18 mouse cellular contexts compared by ENCODE assay signal in the genomic region with DNA sequence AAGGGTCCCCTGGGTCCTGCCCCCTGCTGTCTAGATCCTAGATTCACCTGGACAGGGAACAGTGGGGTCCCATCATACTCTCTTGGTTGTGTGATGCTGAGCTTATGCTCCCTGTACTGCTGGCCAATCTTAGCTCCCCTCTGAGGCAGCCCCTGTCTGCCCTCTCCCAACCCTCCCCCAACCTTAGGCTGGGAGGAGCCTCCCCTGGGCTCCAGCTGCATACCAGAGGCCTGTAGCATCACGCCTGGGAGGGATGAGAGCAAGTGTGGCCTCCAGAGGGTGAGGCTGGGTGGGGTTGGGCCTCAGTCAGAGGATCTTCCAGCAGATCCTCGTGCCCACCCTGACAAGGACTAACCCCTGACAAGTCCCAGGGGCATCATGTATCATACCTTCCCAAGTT. TPM values are rescaled to one million over a fixed set of nuclear protein-coding genes. Genes with fewer than 3 reads are reported as not detected.
A peak's percentile ranks its signal among the peaks of the same experiment; 100 is the strongest.
DNase-seq lines count a peak whose midpoint lies in the region; ATAC-seq lines count a peak whose summit lies in the region.
"Had no signal": no experiment of that assay in that cellular context is flagged by ENCODE, and none has a peak within 500 bp of the region (broad histone marks: within the 10 kb centered on the region; RNA-seq: fewer than 3 reads in every experiment).

No protein-coding gene starts in this region.

- peaks cover 30% of the 10 kb centered on the region for H3K27me3 ChIP-seq in heart, embryonic 10.5 days (ENCODE audit: insufficient read depth, poor library complexity, severe bottlenecking)
- peaks cover 83% of the 10 kb centered on the region for H3K27me3 ChIP-seq in megakaryocyte, embryonic 14.5 days (replicated peaks)
- peaks cover 29% of the 10 kb centered on the region for H3K27me3 ChIP-seq in liver, embryonic 11.5 days (replicated peaks; ENCODE audit: control insufficient read depth, insufficient read depth, low read length)

- WGBS in heart, embryonic 10.5 days, result 30% methylated on average over 2 of the region's 2 CpGs
- 30% methylated on average over 2 of the region's 2 CpGs for WGBS in liver, embryonic 11.5 days

- no peak overlapping the region for H3K9ac ChIP-seq in liver, embryonic 11.5 days (ENCODE audit: low read depth, low read length)
- H3K9ac ChIP-seq: limb, embryonic 13.5 days; neural tube, embryonic 12.5 days had no signal

- H3K4me2 ChIP-seq in liver, embryonic 11.5 days, result peak overlapping the region; percentile 88
- H3K4me2 ChIP-seq: limb, embryonic 13.5 days; neural tube, embryonic 12.5 days had no signal

- peaks cover 3% of the 10 kb centered on the region; the same call in 1 of the 2 replicates for H3K36me3 ChIP-seq in heart, embryonic 10.5 days
- H3K36me3 ChIP-seq in megakaryocyte, embryonic 14.5 days (replicated peaks; ENCODE audit: low read length), result peaks cover 37% of the 10 kb centered on the region
- H3K36me3 ChIP-seq in liver, embryonic 11.5 days (ENCODE audit: control insufficient read depth, insufficient read depth, low read length), result no peaks in the 10 kb centered on the region
- H3K36me3 ChIP-seq: G1E; limb, embryonic 13.5 days; neural tube, embryonic 12.5 days had no signal

- H3K27ac ChIP-seq in heart, embryonic 10.5 days, result peak overlapping the region; percentile 72
- H3K27ac ChIP-seq in liver, embryonic 11.5 days (ENCODE audit: low read depth, low read length), result no peak overlapping the region
- H3K27ac ChIP-seq: macrophage; neural tube, embryonic 12.5 days had no signal

- no peaks in the 10 kb centered on the region for H3K9me3 ChIP-seq in heart, embryonic 10.5 days
- H3K9me3 ChIP-seq in megakaryocyte, embryonic 14.5 days, result no peaks in the 10 kb centered on the region
- no peaks in the 10 kb centered on the region for H3K9me3 ChIP-seq in liver, embryonic 11.5 days (ENCODE audit: control insufficient read depth, low read length)
- H3K9me3 ChIP-seq: G1E; limb, embryonic 13.5 days; neural tube, embryonic 12.5 days had no signal

- no peak for DNase-seq in heart, embryonic 10.5 days (ENCODE audit: low spot score)
- DNase-seq in heart, postnatal 14 days, result no peak
- no peak for DNase-seq in liver, embryonic 11.5 days (ENCODE audit: low spot score)
- DNase-seq in spleen, postnatal 10 days (ENCODE audit: low spot score in 2 of 2), result no peak
- no peak for DNase-seq in frontal cortex, postnatal 10 days (ENCODE audit: low spot score in 2 of 2)
- DNase-seq: cerebellum, adult 8-10 months; gastrocnemius, postnatal 36 days; kidney, adult 8-10 months had no signal

- H3K4me1 ChIP-seq in heart, embryonic 10.5 days, result peaks cover 82% of the 10 kb centered on the region
- peaks cover 73% of the 10 kb centered on the region for H3K4me1 ChIP-seq in megakaryocyte, embryonic 14.5 days
- H3K4me1 ChIP-seq in liver, embryonic 11.5 days (replicated peaks; ENCODE audit: control insufficient read depth, insufficient read depth, low read length), result peaks cover 36% of the 10 kb centered on the region

- no peak for ATAC-seq in megakaryocyte, adult 5-6 weeks (ENCODE audit: poor library complexity, severe bottlenecking)
- no peak for ATAC-seq in liver, embryonic 11.5 days (replicated peaks; ENCODE audit: low FRiP score)
- ATAC-seq in granulocyte monocyte progenitor cell, adult 5-6 weeks (replicated peaks; ENCODE audit: poor library complexity, severe bottlenecking), result no peak
- ATAC-seq: forebrain, embryonic 14.5 days; midbrain, embryonic 16.5 days had no signal

- peak overlapping the region; percentile 27; the same call in 1 of the 2 replicates for H3K4me3 ChIP-seq in heart, embryonic 10.5 days
- peak overlapping the region; percentile 93 for H3K4me3 ChIP-seq in megakaryocyte, embryonic 14.5 days (replicated peaks)
- no peak overlapping the region for H3K4me3 ChIP-seq in liver, embryonic 11.5 days (ENCODE audit: low read depth, low read length)
- H3K4me3 ChIP-seq: limb, embryonic 13.5 days; neural tube, embryonic 12.5 days had no signal

- intact Hi-C loops in heart, postnatal 14 days (cut with DNase I), result no loop called here

RNA-seq across cellular contexts. Expression of a gene that starts 3.7 kb away (rescaled TPM):
- polyA plus RNA-seq in heart, embryonic 10.5 days (2016; fragmentation: Nextera tagmentation; extraction: Ambion mirVana), result 3.2 and 3.3 TPM in 2 replicates
- under 1 TPM; 0.07 to 0.24 TPM for total RNA-seq in heart, postnatal 14 days (2021)
- polyA plus RNA-seq in megakaryocyte, embryonic 14.5 days (2012; ENCODE audit: insufficient read depth, low replicate concordance), result 5.2 and 5.9 TPM in 2 replicates
- total RNA-seq in megakaryocyte, adult 5-6 weeks (2015), result not detected in 2 replicates
- not detected in 2 replicates for total RNA-seq in megakaryocyte, adult 5-6 weeks (2017)
- polyA plus RNA-seq in liver, embryonic 11.5 days (2014; fragmentation: Nextera tagmentation; extraction: Ambion mirVana), result 5.0 and 5.5 TPM in 2 replicates
- not detected in 2 replicates for total RNA-seq in granulocyte monocyte progenitor cell, adult 5-6 weeks (2014; fragmentation: Nextera tagmentation)
- not detected in 2 replicates for total RNA-seq in granulocyte monocyte progenitor cell, adult 5-6 weeks (2017)
- polyA plus RNA-seq: G1E, macrophage had no signal

RNA-seq across cellular contexts. Expression of a gene that starts 33.0 kb away (rescaled TPM):
- polyA plus RNA-seq in heart, embryonic 10.5 days (2016; fragmentation: Nextera tagmentation; extraction: Ambion mirVana), result 0.07 TPM in 1 of 2 replicates, not detected in the other
- not detected for total RNA-seq in heart, postnatal 14 days (2021)
- polyA plus RNA-seq in megakaryocyte, embryonic 14.5 days (2012; ENCODE audit: insufficient read depth, low replicate concordance), result 0.12 TPM in 1 of 2 replicates, not detected in the other
- total RNA-seq in megakaryocyte, adult 5-6 weeks (2015), result not detected in 2 replicates
- not detected in 2 replicates for total RNA-seq in megakaryocyte, adult 5-6 weeks (2017)
- polyA plus RNA-seq in liver, embryonic 11.5 days (2014; fragmentation: Nextera tagmentation; extraction: Ambion mirVana), result not detected in 2 replicates
- total RNA-seq in granulocyte monocyte progenitor cell, adult 5-6 weeks (2014; fragmentation: Nextera tagmentation), result not detected in 2 replicates
- total RNA-seq in granulocyte monocyte progenitor cell, adult 5-6 weeks (2017), result not detected in 2 replicates
- total RNA-seq: G1E; gastrocnemius, postnatal 36 days; hematopoietic stem cell, adult 5-6 weeks had no signal
- polyA plus RNA-seq: forebrain, embryonic 14.5 days; G1E; macrophage; midbrain, embryonic 16.5 days; neural tube, embryonic 12.5 days had no signal

RNA-seq across cellular contexts. Expression of a gene that starts 34.5 kb away (rescaled TPM):
- polyA plus RNA-seq in heart, embryonic 10.5 days (2016; fragmentation: Nextera tagmentation; extraction: Ambion mirVana), result 10.2 and 11.8 TPM in 2 replicates
- 10 to 100 TPM; 13.9 to 15.4 TPM for total RNA-seq in heart, postnatal 14 days (2021)
- 5.2 and 14.2 TPM in 2 replicates for polyA plus RNA-seq in megakaryocyte, embryonic 14.5 days (2012; ENCODE audit: insufficient read depth, low replicate concordance)
- total RNA-seq in megakaryocyte, adult 5-6 weeks (2015), result 0.85 and 2.4 TPM in 2 replicates
- 3.5 and 4.3 TPM in 2 replicates for total RNA-seq in megakaryocyte, adult 5-6 weeks (2017)
- polyA plus RNA-seq in liver, embryonic 11.5 days (2014; fragmentation: Nextera tagmentation; extraction: Ambion mirVana), result 9.5 and 9.9 TPM in 2 replicates
- total RNA-seq in granulocyte monocyte progenitor cell, adult 5-6 weeks (2014; fragmentation: Nextera tagmentation), result 2.0 TPM in 1 of 2 replicates, not detected in the other
- total RNA-seq in granulocyte monocyte progenitor cell, adult 5-6 weeks (2017), result 0.30 and 0.31 TPM in 2 replicates
